Mouse (Mus musculus): ENCODE results near the gene Scly. TPM values are rescaled to one million over a fixed set of nuclear protein-coding genes. Genes with fewer than 3 reads are reported as not detected.

The Scly gene
- total RNA-seq, 2 experiments from 2014 or later: 12.0 to 12.8 TPM

- DNase-seq (ENCODE audit: low spot score in 2 of 2): no peak
These were observed 1.7 kb downstream of the Scly start for GRCm38 (mm10) chr1:91299707-91300426.

- DNase-seq (ENCODE audit: low spot score in 2 of 2): no peak
These were observed 3.2 kb downstream of the Scly start for GRCm38 (mm10) chr1:91301206-91301920.

- DNase-seq (ENCODE audit: low spot score in 2 of 2): no peak
These were observed 3.9 kb downstream of the Scly start for GRCm38 (mm10) chr1:91302021-91302420.

GRCm38 (mm10) chr1:91304621-91305020 is 6.5 kb downstream of the Scly start:
- DNase-seq (ENCODE audit: low spot score in 2 of 2): no peak

GRCm38 (mm10) chr1:91309366-91310085 is 11.4 kb downstream of the Scly start:
- no peak for DNase-seq (ENCODE audit: low spot score in 2 of 2)

- DNase-seq (ENCODE audit: low spot score in 2 of 2): no peak
These were observed 14.1 kb downstream of the Scly start for GRCm38 (mm10) chr1:91312273-91312672.

- no peak for DNase-seq (ENCODE audit: low spot score in 2 of 2)
These were observed 15.1 kb downstream of the Scly start for GRCm38 (mm10) chr1:91313251-91313650.

- DNase-seq (ENCODE audit: low spot score in 2 of 2): no peak
These were observed 19.5 kb downstream of the Scly start for GRCm38 (mm10) chr1:91317656-91318055.

- DNase-seq (ENCODE audit: low spot score in 2 of 2): peak in 1 of 2 experiments; percentile 42
These were observed 23.8 kb downstream of the Scly start, which contains the start of gene Espnl for GRCm38 (mm10) chr1:91321760-91322438. TSS of gene Espnl (plus strand) at chr1:91322075.

GRCm38 (mm10) chr1:91324646-91325045 is 26.5 kb downstream of the Scly start:
- no peak for DNase-seq (ENCODE audit: low spot score in 2 of 2)

GRCm38 (mm10) chr1:91325488-91326042 is 27.4 kb downstream of the Scly start:
- DNase-seq (ENCODE audit: low spot score in 2 of 2): no peak

GRCm38 (mm10) chr1:91332102-91332501 is 34.0 kb downstream of the Scly start:
- DNase-seq (ENCODE audit: low spot score in 2 of 2): no peak

- no peak for DNase-seq (ENCODE audit: low spot score in 2 of 2)
These were observed 35.4 kb downstream of the Scly start for GRCm38 (mm10) chr1:91333582-91333981.

- no peak for DNase-seq (ENCODE audit: low spot score in 2 of 2)
These were observed 39.2 kb downstream of the Scly start for GRCm38 (mm10) chr1:91337355-91337754.

- peak in 1 of 2 experiments; percentile 41 for DNase-seq (ENCODE audit: low spot score in 2 of 2)
These were observed 45.9 kb downstream of the Scly start for GRCm38 (mm10) chr1:91344001-91344400.

GRCm38 (mm10) chr1:91344921-91345685 is 47.0 kb downstream of the Scly start:
- DNase-seq (ENCODE audit: low spot score in 2 of 2): no peak

GRCm38 (mm10) chr1:91346892-91347291 is 48.8 kb downstream of the Scly start:
- peak; percentile 59 to 70 for DNase-seq (ENCODE audit: low spot score in 2 of 2)

GRCm38 (mm10) chr1:91350841-91351240 is 52.7 kb downstream of the Scly start, which contains the start of gene Klhl30:
TSS of gene Klhl30 (plus strand) at chr1:91351016.
- DNase-seq (ENCODE audit: low spot score in 2 of 2): no peak

- DNase-seq (ENCODE audit: low spot score in 2 of 2): no peak
These were observed 53.1 kb downstream of the Scly start for GRCm38 (mm10) chr1:91351249-91351648.

GRCm38 (mm10) chr1:91352277-91352676 is 54.1 kb downstream of the Scly start:
- DNase-seq (ENCODE audit: low spot score in 2 of 2): no peak

Measured in layer of hippocampus, postnatal 10 days (tissue).